Mouse (Mus musculus) adipose tissue, adult 10 weeks (tissue): ENCODE results near the gene Anapc2. TPM values are rescaled to one million over a fixed set of nuclear protein-coding genes. Genes with fewer than 3 reads are reported as not detected.

Experiments used
- polyA plus RNA-seq: library from polyadenylated mRNA; stranded (reverse); fragments of 350-450 nt; fragmentation: Illumina TruSeq; extraction: RNeasy Lipid Tissue Mini Kit (QIAGEN cat#74804); gene quantifications from one replicate; pipeline ENCODE4 v1.2.3, GENCODE M21; 2014; ENCODE audit warnings: low read depth, low replicate concordance

The Anapc2 gene
- 70.9 TPM for polyA plus RNA-seq

GRCm38 (mm10) chr2:25271827-25272511, at the start of gene Anapc2, which contains the start of gene Ssna1:
TSS of gene Anapc2 (plus strand) at chr2:25272478.
TSS of gene Ssna1 (minus strand) at chr2:25272438.

GRCm38 (mm10) chr2:25224492-25224765, 47.8 kb upstream of the Anapc2 start, which contains the start of gene Tubb4b:
TSS of gene Tubb4b (minus strand) at chr2:25224702.

GRCm38 (mm10) chr2:25234050-25234449, 38.2 kb upstream of the Anapc2 start, which contains the start of gene Slc34a3:
TSS of gene Slc34a3 (minus strand) at chr2:25234364.

GRCm38 (mm10) chr2:25236614-25237013, 35.7 kb upstream of the Anapc2 start, which contains the start of gene Rnf224:
TSS of gene Rnf224 (minus strand) at chr2:25236787.

GRCm38 (mm10) chr2:25242101-25242506, 30.2 kb upstream of the Anapc2 start, which contains the start of the genes Rnf208 and Cysrt1:
TSS of gene Rnf208 (plus strand) at chr2:25242255.
TSS of gene Cysrt1 (minus strand) at chr2:25242452.

GRCm38 (mm10) chr2:25246183-25247072, 25.9 kb upstream of the Anapc2 start, which contains the start of gene AL732309.1:
TSS of gene AL732309.1 (minus strand) at chr2:25246863.

GRCm38 (mm10) chr2:25255284-25255779, 16.9 kb upstream of the Anapc2 start, which contains the start of gene Tmem203:
TSS of gene Tmem203 (plus strand) at chr2:25255439.

GRCm38 (mm10) chr2:25262291-25262767, 9.9 kb upstream of the Anapc2 start, which contains the start of gene Tprn:
TSS of gene Tprn (plus strand) at chr2:25262618.

GRCm38 (mm10) chr2:25287927-25288649, 15.8 kb downstream of the Anapc2 start, which contains the start of gene Tmem210:
TSS of gene Tmem210 (plus strand) at chr2:25288145.

GRCm38 (mm10) chr2:25289651-25290050, 17.4 kb downstream of the Anapc2 start, which contains the start of gene Lrrc26:
TSS of gene Lrrc26 (plus strand) at chr2:25289915.

GRCm38 (mm10) chr2:25318971-25319773, 46.9 kb downstream of the Anapc2 start, which contains the start of gene Grin1:
TSS of gene Grin1 (minus strand) at chr2:25319187.

GRCm38 (mm10) chr2:25332286-25333160, 60.2 kb downstream of the Anapc2 start, which contains the start of gene Man1b1:
TSS of gene Man1b1 (plus strand) at chr2:25332338.

Other genes starting within 250 kb of the Anapc2 start
- gene Nsmf, start 218.1 kb upstream of the Anapc2 start, polyA plus RNA-seq = 187 TPM
- gene Entpd8, start 192.2 kb upstream of the Anapc2 start, polyA plus RNA-seq = 3.4 TPM
- 0.26 TPM for gene Noxa1, start 177.3 kb upstream of the Anapc2 start, polyA plus RNA-seq
- gene Nrarp, start 91.7 kb upstream of the Anapc2 start, polyA plus RNA-seq = 6.2 TPM
- 24.7 TPM for gene Tor4a, start 75.6 kb upstream of the Anapc2 start, polyA plus RNA-seq
- gene Nelfb, start 61.0 kb upstream of the Anapc2 start, polyA plus RNA-seq = 43.3 TPM
- gene Stpg3, start 57.8 kb upstream of the Anapc2 start, polyA plus RNA-seq = 1.8 TPM
- gene Fam166a, start 53.7 kb upstream of the Anapc2 start, polyA plus RNA-seq = 6.7 TPM
- 224 TPM for gene Tubb4b, start 47.8 kb upstream of the Anapc2 start, polyA plus RNA-seq
- not detected for gene Slc34a3, start 38.1 kb upstream of the Anapc2 start, polyA plus RNA-seq
- gene Rnf224, start 35.7 kb upstream of the Anapc2 start, polyA plus RNA-seq = not detected
- gene Rnf208, start 30.2 kb upstream of the Anapc2 start, polyA plus RNA-seq = 6.8 TPM
- 0.38 TPM for gene Cysrt1, start 30.0 kb upstream of the Anapc2 start, polyA plus RNA-seq
- gene AL732309.1, start 25.6 kb upstream of the Anapc2 start, polyA plus RNA-seq = 13.6 TPM
- gene Tmem203, start 17.0 kb upstream of the Anapc2 start, polyA plus RNA-seq = 27.6 TPM
- 11.7 TPM for gene Tprn, start 9.9 kb upstream of the Anapc2 start, polyA plus RNA-seq
- gene Ssna1, start within 50 bp of the Anapc2 start, polyA plus RNA-seq = 57.4 TPM
- 2.1 TPM for gene Tmem210, start 15.7 kb downstream of the Anapc2 start, polyA plus RNA-seq
- 2.9 TPM for gene Lrrc26, start 17.4 kb downstream of the Anapc2 start, polyA plus RNA-seq
- gene Grin1, start 46.7 kb downstream of the Anapc2 start, polyA plus RNA-seq = not detected
- 44.1 TPM for gene Man1b1, start 59.9 kb downstream of the Anapc2 start, polyA plus RNA-seq
- 15.5 TPM for gene Dpp7, start 83.9 kb downstream of the Anapc2 start, polyA plus RNA-seq
- 26.4 TPM for gene Uap1l1, start 93.2 kb downstream of the Anapc2 start, polyA plus RNA-seq
- 1.5 TPM for gene Sapcd2, start 99.8 kb downstream of the Anapc2 start, polyA plus RNA-seq
- gene Entpd2, start 123.4 kb downstream of the Anapc2 start, polyA plus RNA-seq = 47.9 TPM
- 94.7 TPM for gene Npdc1, start 126.9 kb downstream of the Anapc2 start, polyA plus RNA-seq
- 0.61 TPM for gene Fut7, start 150.8 kb downstream of the Anapc2 start, polyA plus RNA-seq
- 204 TPM for gene Abca2, start 156.2 kb downstream of the Anapc2 start, polyA plus RNA-seq
- gene Clic3, start 184.4 kb downstream of the Anapc2 start, polyA plus RNA-seq = 34.4 TPM
- 79.8 TPM for gene Paxx, start 188.6 kb downstream of the Anapc2 start, polyA plus RNA-seq
- gene Ptgds, start 197.6 kb downstream of the Anapc2 start, polyA plus RNA-seq = 1,188 TPM
- gene Lcn12, start 221.4 kb downstream of the Anapc2 start, polyA plus RNA-seq = 383 TPM
- gene Fbxw5, start 228.3 kb downstream of the Anapc2 start, polyA plus RNA-seq = 74.6 TPM
- 7.2 TPM for gene C8g, start 229.2 kb downstream of the Anapc2 start, polyA plus RNA-seq